ENCODE assay signal across 22 mouse cellular contexts in genomic region chr15:78056930-78057329, GRCm38 (mm10).
DNase-seq lines count a peak whose midpoint lies in the region; ATAC-seq and TF ChIP-seq lines count a peak whose summit lies in the region.
"Had no signal": no experiment of that assay in that cellular context is flagged by ENCODE, and none has a peak within 500 bp of the region (broad histone marks: within the 10 kb centered on the region; RNA-seq: fewer than 3 reads in every experiment).

No protein-coding gene starts in this region.

- H3K27me3 ChIP-seq in hindbrain, embryonic 16.5 days (replicated peaks; ENCODE audit: control insufficient read depth, insufficient read depth, low read length) = no peaks in the 10 kb centered on the region
- no peaks in the 10 kb centered on the region for H3K27me3 ChIP-seq in hindbrain, embryonic 11.5 days (ENCODE audit: control insufficient read depth, insufficient read depth, low read length)
- H3K27me3 ChIP-seq: embryonic facial prominence, embryonic 12.5 days; forebrain, embryonic 13.5 days; forebrain, embryonic 15.5 days had no signal

- intact Hi-C loops in left cerebral cortex, postnatal 4 days (cut with DNase I) = no loop called here

- peak; percentile 48; the same call in 1 of the 2 replicates for ATAC-seq in hindbrain, embryonic 16.5 days
- no peak for ATAC-seq in hindbrain, embryonic 11.5 days (ENCODE audit: low FRiP score)
- ATAC-seq: activated CD4-positive, CD25-positive, alpha-beta regulatory T cell, adult 4 months; forebrain, embryonic 13.5 days; forebrain, embryonic 15.5 days; forebrain, postnatal 0 days; Patski had no signal

- no peak overlapping the region for H3K9ac ChIP-seq in hindbrain, embryonic 16.5 days (ENCODE audit: low read depth, low read length)
- H3K9ac ChIP-seq in hindbrain, embryonic 11.5 days (ENCODE audit: low read depth, low read length) = no peak overlapping the region
- H3K9ac ChIP-seq: embryonic facial prominence, embryonic 12.5 days; forebrain, embryonic 13.5 days; forebrain, embryonic 15.5 days; forebrain, postnatal 0 days had no signal

- no peaks in the 10 kb centered on the region for H3K4me1 ChIP-seq in hindbrain, embryonic 16.5 days (ENCODE audit: control insufficient read depth, insufficient read depth, low read depth, low read length)
- no peaks in the 10 kb centered on the region for H3K4me1 ChIP-seq in hindbrain, embryonic 11.5 days (replicated peaks; ENCODE audit: control insufficient read depth, insufficient read depth, low read length)
- H3K4me1 ChIP-seq: embryonic facial prominence, embryonic 10.5 days; embryonic facial prominence, embryonic 12.5 days; forebrain, embryonic 13.5 days; forebrain, embryonic 15.5 days had no signal

- 54% methylated on average over 1 of the region's 1 CpGs for WGBS in hindbrain, embryonic 16.5 days
- WGBS in hindbrain, embryonic 11.5 days = 78% methylated on average over 1 of the region's 1 CpGs

- H3K27ac ChIP-seq in hindbrain, embryonic 16.5 days (ENCODE audit: low read depth, low read length) = no peak overlapping the region; the same call in 1 of the 2 replicates
- H3K27ac ChIP-seq in hindbrain, embryonic 11.5 days (ENCODE audit: low read depth, low read length) = no peak overlapping the region
- H3K27ac ChIP-seq: embryonic facial prominence, embryonic 10.5 days; embryonic facial prominence, embryonic 12.5 days; forebrain, embryonic 13.5 days; forebrain, embryonic 15.5 days had no signal

- TF ChIP-seq CTCF in brain, embryonic 14.5 days (IDR thresholded peaks at IDR 0.05; ENCODE audit: borderline replicate concordance, extremely low read depth, insufficient read depth, insufficient read length) = no peak

- no peak for TF ChIP-seq POLR2A in brain, embryonic 14.5 days (IDR thresholded peaks at IDR 0.05; ENCODE audit: borderline replicate concordance, extremely low read depth, insufficient read depth, insufficient read length, poor library complexity, severe bottlenecking)

- no peaks in the 10 kb centered on the region for H3K9me3 ChIP-seq in hindbrain, embryonic 16.5 days (ENCODE audit: control insufficient read depth, low read length)
- no peaks in the 10 kb centered on the region for H3K9me3 ChIP-seq in hindbrain, embryonic 11.5 days (ENCODE audit: control insufficient read depth, low read length)
- H3K9me3 ChIP-seq: embryonic facial prominence, embryonic 10.5 days; embryonic facial prominence, embryonic 12.5 days; forebrain, embryonic 13.5 days; forebrain, embryonic 15.5 days had no signal

- H3K4me2 ChIP-seq in hindbrain, embryonic 16.5 days (ENCODE audit: low read length) = no peak overlapping the region
- no peak overlapping the region for H3K4me2 ChIP-seq in hindbrain, embryonic 11.5 days (replicated peaks; ENCODE audit: low read depth, low read length)
- H3K4me2 ChIP-seq: embryonic facial prominence, embryonic 12.5 days; forebrain, embryonic 13.5 days; forebrain, embryonic 15.5 days had no signal

- no peak overlapping the region for H3K4me3 ChIP-seq in hindbrain, embryonic 16.5 days (ENCODE audit: low read length)
- no peak overlapping the region for H3K4me3 ChIP-seq in hindbrain, embryonic 11.5 days (ENCODE audit: low read depth, low read length)
- H3K4me3 ChIP-seq: embryonic facial prominence, embryonic 10.5 days; embryonic facial prominence, embryonic 12.5 days; forebrain, embryonic 13.5 days; forebrain, embryonic 15.5 days had no signal

- H3K36me3 ChIP-seq in hindbrain, embryonic 16.5 days (ENCODE audit: control insufficient read depth, insufficient read depth, low read length) = no peaks in the 10 kb centered on the region
- no peaks in the 10 kb centered on the region for H3K36me3 ChIP-seq in hindbrain, embryonic 11.5 days (ENCODE audit: control insufficient read depth, insufficient read depth, low read length)
- H3K36me3 ChIP-seq: embryonic facial prominence, embryonic 10.5 days; embryonic facial prominence, embryonic 12.5 days; forebrain, embryonic 15.5 days had no signal

- DNase-seq in hindbrain, embryonic 11.5 days (ENCODE audit: low spot score) = no peak
- DNase-seq in left cerebral cortex, postnatal 4 days = peak; percentile 82
- no peak for DNase-seq in left cerebral cortex, adult 11 months (ENCODE audit: low spot score)
- DNase-seq in MN1 (ENCODE audit: low spot score) = peak; percentile 50
- DNase-seq in brain, embryonic 14.5 days (ENCODE audit: low read depth) = peak; percentile 24
- no peak for DNase-seq in retina, embryonic 14.5 days (ENCODE audit: low spot score)
- DNase-seq: adrenal gland, adult 2 months; adrenal gland, postnatal 10 days; adrenal gland, postnatal 25 days; cerebellum, adult 11 months; cerebellum, adult 18-20 months; cerebellum, adult 8-10 months; cerebellum, adult 9-11 months; cerebellum, postnatal 25 days; forebrain, postnatal 0 days had no signal

Comparison
In these comparisons a context has a peak if more than half of its experiments do, and no peak if none do; other contexts are left out.
1. DNase-seq: peak in left cerebral cortex, postnatal 4 days (single experiment), MN1 (single experiment) and brain, embryonic 14.5 days (single experiment); none in hindbrain, embryonic 11.5 days (single experiment), left cerebral cortex, adult 11 months (single experiment) and retina, embryonic 14.5 days (single experiment).